Mouse (Mus musculus) forebrain, postnatal 0 days (tissue): Measurements from ENCODE around the gene Pex11b. TPM values are rescaled to one million over a fixed set of nuclear protein-coding genes. Genes with fewer than 3 reads are reported as not detected.
"Not testable (repeated sequence)": the region's sequence is repeated elsewhere in the genome, so short reads cannot be mapped to it uniquely, and the experiment has no call there.

Source experiments
- ATAC-seq: fragments of 200-750 bp; cut with Nextera tagmentation; 2 replicates; pipeline ENCODE4 v1.8.0; 2017; ENCODE audit warnings: mild to moderate bottlenecking, moderate library complexity
- DNase-seq: peaks from one replicate; pipeline ENCODE4 v3.0.0-alpha.2; 2015
- H3K27ac ChIP-seq: fragments of 300-500 bp; sonication (generic); 2 replicates; pipeline ENCODE4 v1.5.1; 2014; ENCODE audit warnings: low read depth, mild to moderate bottlenecking, antibody characterized with exemption, low read length, moderate library complexity, mixed read lengths
- H3K27me3 ChIP-seq: fragments of 300-500 bp; sonication (generic); 2 replicates; pipeline ENCODE4 v1.6.1; 2014; ENCODE audit warnings: mild to moderate bottlenecking, low read length, mixed read lengths; ENCODE audit not compliant: insufficient read depth
- H3K36me3 ChIP-seq: fragments of 300-500 bp; sonication (generic); 2 replicates; pipeline ENCODE4 v1.6.1; 2014; ENCODE audit warnings: mild to moderate bottlenecking, moderate library complexity; ENCODE audit not compliant: insufficient read depth
- H3K4me1 ChIP-seq: fragments of 300-500 bp; sonication (generic); 2 replicates; pipeline ENCODE4 v1.6.1; 2014; ENCODE audit warnings: antibody characterized with exemption; ENCODE audit not compliant: insufficient read depth
- H3K4me2 ChIP-seq: fragments of 300-500 bp; sonication (generic); 2 replicates; pipeline ENCODE4 v1.6.1; 2014; ENCODE audit warnings: low read depth, mild to moderate bottlenecking, moderate library complexity
- H3K4me3 ChIP-seq: fragments of 300-500 bp; sonication (generic); 2 replicates; pipeline ENCODE4 v1.5.1; 2014; ENCODE audit warnings: low read depth, low read length, mixed read lengths
- H3K9ac ChIP-seq: fragments of 300-500 bp; sonication (generic); 2 replicates; pipeline ENCODE4 v1.6.1; 2014; ENCODE audit warnings: mild to moderate bottlenecking
- H3K9me3 ChIP-seq: fragments of 300-500 bp; sonication (generic); 2 replicates; pipeline ENCODE4 v1.6.1; 2016; ENCODE audit warnings: low read length
- CTCF ChIP-seq: sonication (generic); IDR thresholded peaks from 2 replicates; pipeline ENCODE4 v1.5.1; 2016; ENCODE audit warnings: antibody characterized with exemption, control low read depth, low read depth
- WGBS: fragments of 180-500 bp; shearing (Covaris S2); extraction: QIAGEN DNeasy Blood & Tissue Kit; methylation state at CpG from one replicate; pipeline ENCODE4 v1.1.7; 2014; 5-methylcytosine and 5-hydroxymethylcytosine counted together
- polyA plus RNA-seq: library from polyadenylated mRNA; unstranded; fragments of >200 nt; fragmentation: Nextera tagmentation; extraction: Ambion mirVana; gene quantifications from 2 replicates; pipeline ENCODE4 v1.2.1, GENCODE M21; 2015
- total RNA-seq: library from RNA; depleted of rRNA; stranded (reverse); fragments of >200 nt; gene quantifications from 2 replicates; pipeline ENCODE4 v1.2.3, GENCODE M21; 2014

Pex11b gene
- total and polyA plus RNA-seq, 2 experiments from 2014 or later = 39.0 to 73.6 TPM

- no peaks in the 10 kb centered on the region for H3K27me3 ChIP-seq
- peaks cover 3% of the 10 kb centered on the region; the same call in 1 of the 2 replicates for H3K36me3 ChIP-seq
- peak; percentile 92 for ATAC-seq
- DNase-seq = peak; percentile 95
- WGBS = under 1% methylated on average over 27 of the region's 27 CpGs
- peak within 1 kb of the TSS; percentile 81 for H3K4me3 ChIP-seq
- H3K4me2 ChIP-seq = peak within 1 kb of the TSS; percentile 70
- peaks cover 31% of the 10 kb centered on the region for H3K4me1 ChIP-seq
- H3K9me3 ChIP-seq = no peaks in the 10 kb centered on the region
- no peak for TF ChIP-seq CTCF
- peak within 1 kb of the TSS; percentile 92 for H3K27ac ChIP-seq
- peak within 1 kb of the TSS; percentile 81 for H3K9ac ChIP-seq
These were observed 34.4 kb upstream of the Pex11b start, which contains the start of gene Lix1l for GRCm38 (mm10) chr3:96600639-96601250. Gene Lix1l (plus strand): TSS chr3:96601149.

GRCm38 (mm10) chr3:96601251-96601787 lies 33.9 kb upstream of the Pex11b start:
- Histone ChIP-seq H3K9ac (peak overlapping the region; percentile 81), H3K4me3 (peak overlapping the region; percentile 81), H3K36me3 (peaks cover 3% of the 10 kb centered on the region; the same call in 1 of the 2 replicates), H3K27me3 (no peaks in the 10 kb centered on the region), H3K4me2 (peak overlapping the region; percentile 70), H3K4me1 (peaks cover 29% of the 10 kb centered on the region), H3K27ac (peak overlapping the region; percentile 92), H3K9me3 (no peaks in the 10 kb centered on the region)
- 1% methylated on average over 28 of the region's 40 CpGs for WGBS
- peak; percentile 34 for ATAC-seq
- TF ChIP-seq CTCF = no peak
- peak; percentile 82 for DNase-seq

- Histone ChIP-seq H3K9me3 (no peaks in the 10 kb centered on the region), H3K27ac (peak overlapping the region; percentile 92), H3K4me1 (peaks cover 29% of the 10 kb centered on the region), H3K4me3 (peak overlapping the region; percentile 81), H3K4me2 (peak overlapping the region; percentile 70), H3K36me3 (peaks cover 3% of the 10 kb centered on the region; the same call in 1 of the 2 replicates), H3K27me3 (no peaks in the 10 kb centered on the region), H3K9ac (peak overlapping the region; percentile 81)
- no peak for ATAC-seq
- peak; percentile 55 for DNase-seq
- no peak for TF ChIP-seq CTCF
- WGBS = 5% methylated on average over 10 of the region's 10 CpGs
These were observed 33.1 kb upstream of the Pex11b start for GRCm38 (mm10) chr3:96601941-96602703.

- no peak for ATAC-seq
- 28% methylated on average over 5 of the region's 5 CpGs for WGBS
- no peaks in the 10 kb centered on the region for H3K27me3 ChIP-seq
- H3K27ac ChIP-seq = peak overlapping the region; percentile 92; the same call in 1 of the 2 replicates
- peak overlapping the region; percentile 70 for H3K4me2 ChIP-seq
- H3K4me3 ChIP-seq = peak overlapping the region; percentile 81
- no peaks in the 10 kb centered on the region for H3K9me3 ChIP-seq
- peaks cover 3% of the 10 kb centered on the region; the same call in 1 of the 2 replicates for H3K36me3 ChIP-seq
- no peak for DNase-seq
- TF ChIP-seq CTCF = no peak
- peaks cover 28% of the 10 kb centered on the region for H3K4me1 ChIP-seq
- H3K9ac ChIP-seq = peak overlapping the region; percentile 81
These were observed 32.5 kb upstream of the Pex11b start for GRCm38 (mm10) chr3:96602704-96603084.

- ATAC-seq (no peak), DNase-seq (peak; percentile 42)
- H3K27ac ChIP-seq = no peak overlapping the region
- peaks cover 3% of the 10 kb centered on the region; the same call in 1 of the 2 replicates for H3K36me3 ChIP-seq
- H3K4me1 ChIP-seq = peaks cover 23% of the 10 kb centered on the region
- H3K4me3 ChIP-seq = peak overlapping the region; percentile 81
- no peaks in the 10 kb centered on the region for H3K9me3 ChIP-seq
- 26% methylated on average over 5 of the region's 5 CpGs for WGBS
- no peak for TF ChIP-seq CTCF
- H3K4me2 ChIP-seq = peak overlapping the region; percentile 70
- peak overlapping the region; percentile 81 for H3K9ac ChIP-seq
- H3K27me3 ChIP-seq = no peaks in the 10 kb centered on the region
These were observed 31.9 kb upstream of the Pex11b start for GRCm38 (mm10) chr3:96603311-96603710.

GRCm38 (mm10) chr3:96606007-96606406 lies 29.2 kb upstream of the Pex11b start:
- not testable (repeated sequence) for H3K9ac ChIP-seq, H3K27ac ChIP-seq, H3K9me3 ChIP-seq, H3K4me3 ChIP-seq, DNase-seq, ATAC-seq, H3K36me3 ChIP-seq, H3K27me3 ChIP-seq, H3K4me2 ChIP-seq
- peaks cover 16% of the 10 kb centered on the region for H3K4me1 ChIP-seq
- WGBS = 87% methylated on average over 4 of the region's 4 CpGs
